Mouse (Mus musculus) liver, embryonic 13.5 days (tissue): Measurements from ENCODE around the gene Nfe2l2. TPM values are rescaled to one million over a fixed set of nuclear protein-coding genes. Genes with fewer than 3 reads are reported as not detected.

Experiments used
- ATAC-seq: fragments of 200-750 bp; cut with Nextera tagmentation; 2 replicates; pipeline ENCODE4 v1.8.0; 2017; ENCODE audit warnings: low read depth, mild to moderate bottlenecking, moderate number of reproducible peaks, moderate library complexity
- DNase-seq: peaks from one replicate; pipeline ENCODE4 v3.0.0; 2022
- H3K27ac ChIP-seq: fragments of 300-500 bp; sonication (generic); 2 replicates; pipeline ENCODE4 v1.5.1; 2015; ENCODE audit warnings: moderate library complexity, mild to moderate bottlenecking, inconsistent platforms
- H3K27me3 ChIP-seq: fragments of 300-500 bp; sonication (generic); 2 replicates; pipeline ENCODE4 v1.6.1; 2015; ENCODE audit warnings: mild to moderate bottlenecking, inconsistent platforms
- H3K36me3 ChIP-seq: fragments of 300-500 bp; sonication (generic); 2 replicates; pipeline ENCODE4 v1.6.1; 2015; ENCODE audit warnings: mild to moderate bottlenecking, inconsistent platforms
- H3K4me1 ChIP-seq: fragments of 300-500 bp; sonication (generic); replicated peaks from 2 replicates; pipeline ENCODE4 v1.6.1; 2015; ENCODE audit warnings: inconsistent platforms
- H3K4me2 ChIP-seq: fragments of 300-500 bp; sonication (generic); 2 replicates; pipeline ENCODE4 v1.6.1; 2015; ENCODE audit warnings: inconsistent platforms, mild to moderate bottlenecking, moderate library complexity
- H3K4me3 ChIP-seq: fragments of 300-500 bp; sonication (generic); replicated peaks from 2 replicates; pipeline ENCODE4 v1.5.1; 2015; ENCODE audit warnings: mild to moderate bottlenecking, inconsistent platforms
- H3K9ac ChIP-seq: fragments of 300-500 bp; sonication (generic); 2 replicates; pipeline ENCODE4 v1.6.1; 2015; ENCODE audit warnings: mild to moderate bottlenecking, inconsistent platforms
- H3K9me3 ChIP-seq: fragments of 300-500 bp; sonication (generic); replicated peaks from 2 replicates; pipeline ENCODE4 v1.6.1; 2016; ENCODE audit warnings: inconsistent platforms
- WGBS: fragments of 180-500 bp; shearing (Covaris S2); methylation state at CpG from one replicate; pipeline ENCODE4 v1.1.7; 2015; ENCODE audit not compliant: insufficient replicate concordance; 5-methylcytosine and 5-hydroxymethylcytosine counted together
- polyA plus RNA-seq: library from polyadenylated mRNA; unstranded; fragments of >200 nt; fragmentation: Nextera tagmentation; extraction: Ambion mirVana; gene quantifications from 2 replicates; pipeline ENCODE4 v1.2.1, GENCODE M21; 2015

Nfe2l2 gene
- 44.6 and 54.3 TPM in 2 replicates for polyA plus RNA-seq

GRCm38 (mm10) chr2:75704234-75705161, at the start of gene Nfe2l2:
Gene Nfe2l2, minus strand, starts transcription at chr2:75704641.
- Histone ChIP-seq H3K4me3 (peak within 1 kb of the TSS; percentile 93), H3K36me3 (peaks cover 17% of the 10 kb centered on the region), H3K9ac (peak within 1 kb of the TSS; percentile 99), H3K4me2 (peak within 1 kb of the TSS; percentile 85), H3K9me3 (peaks cover 3% of the 10 kb centered on the region; the same call in 1 of the 2 replicates), H3K27ac (peak within 1 kb of the TSS; percentile 100), H3K4me1 (peaks cover 69% of the 10 kb centered on the region), H3K27me3 (no peaks in the 10 kb centered on the region)
- DNase-seq (peak; percentile 99), ATAC-seq (peak; percentile 89)
- under 1% methylated on average over 58 of the region's 58 CpGs for WGBS

GRCm38 (mm10) chr2:75752306-75753175, 48.1 kb upstream of the Nfe2l2 start:
- no peaks in the 10 kb centered on the region for H3K36me3 ChIP-seq
- no peak for ATAC-seq
- no peaks in the 10 kb centered on the region for H3K9me3 ChIP-seq
- H3K4me2 ChIP-seq = no peak overlapping the region
- H3K4me3 ChIP-seq = no peak overlapping the region
- H3K4me1 ChIP-seq = no peaks in the 10 kb centered on the region
- WGBS = 81% methylated on average over 22 of the region's 22 CpGs
- DNase-seq = no peak
- H3K27ac ChIP-seq = no peak overlapping the region
- no peaks in the 10 kb centered on the region for H3K27me3 ChIP-seq
- no peak overlapping the region for H3K9ac ChIP-seq

- no peak for ATAC-seq
- DNase-seq = no peak
- no peaks in the 10 kb centered on the region for H3K36me3 ChIP-seq
- no peaks in the 10 kb centered on the region for H3K9me3 ChIP-seq
- no peaks in the 10 kb centered on the region for H3K4me1 ChIP-seq
- no peak overlapping the region for H3K4me2 ChIP-seq
- no peak overlapping the region for H3K9ac ChIP-seq
- H3K27me3 ChIP-seq = no peaks in the 10 kb centered on the region
- no peak overlapping the region for H3K27ac ChIP-seq
- H3K4me3 ChIP-seq = no peak overlapping the region
- 66% methylated on average over 6 of the region's 6 CpGs for WGBS
Measured at GRCm38 (mm10) chr2:75751896-75752295, 47.5 kb upstream of the Nfe2l2 start.

GRCm38 (mm10) chr2:75750869-75751268, 46.4 kb upstream of the Nfe2l2 start:
- 81% methylated on average over 10 of the region's 10 CpGs for WGBS

GRCm38 (mm10) chr2:75750043-75750718, 45.7 kb upstream of the Nfe2l2 start:
- Histone ChIP-seq H3K9me3 (no peaks in the 10 kb centered on the region), H3K27ac (no peak overlapping the region), H3K4me1 (no peaks in the 10 kb centered on the region), H3K4me2 (no peak overlapping the region), H3K36me3 (no peaks in the 10 kb centered on the region), H3K4me3 (no peak overlapping the region), H3K27me3 (no peaks in the 10 kb centered on the region), H3K9ac (no peak overlapping the region)
- DNase-seq (no peak), ATAC-seq (no peak)
- 87% methylated on average over 2 of the region's 2 CpGs for WGBS

More at GRCm38 (mm10) chr2:75750869-75751268, 46.4 kb upstream of the Nfe2l2 start:
- no peaks in the 10 kb centered on the region for H3K27me3 ChIP-seq
- no peaks in the 10 kb centered on the region for H3K9me3 ChIP-seq
- no peak for ATAC-seq
- H3K9ac ChIP-seq = no peak overlapping the region
- H3K4me1 ChIP-seq = no peaks in the 10 kb centered on the region
- no peak overlapping the region for H3K4me3 ChIP-seq
- no peak overlapping the region for H3K27ac ChIP-seq
- no peak overlapping the region for H3K4me2 ChIP-seq
- DNase-seq = no peak
- H3K36me3 ChIP-seq = no peaks in the 10 kb centered on the region

GRCm38 (mm10) chr2:75748841-75749240, 44.4 kb upstream of the Nfe2l2 start:
- H3K36me3 ChIP-seq = no peaks in the 10 kb centered on the region
- DNase-seq = no peak
- H3K9ac ChIP-seq = no peak overlapping the region
- H3K9me3 ChIP-seq = no peaks in the 10 kb centered on the region
- WGBS = 78% methylated on average over 6 of the region's 6 CpGs
- no peak overlapping the region for H3K27ac ChIP-seq
- ATAC-seq = no peak
- no peaks in the 10 kb centered on the region for H3K4me1 ChIP-seq
- no peaks in the 10 kb centered on the region for H3K27me3 ChIP-seq
- H3K4me3 ChIP-seq = no peak overlapping the region
- no peak overlapping the region for H3K4me2 ChIP-seq

- 36% methylated on average over 2 of the region's 2 CpGs for WGBS
- Histone ChIP-seq H3K27me3 (peaks cover 5% of the 10 kb centered on the region; the same call in 1 of the 2 replicates), H3K27ac (no peak overlapping the region), H3K4me2 (no peak overlapping the region), H3K9me3 (no peaks in the 10 kb centered on the region), H3K9ac (no peak overlapping the region), H3K4me1 (peaks cover 4% of the 10 kb centered on the region; the same call in 1 of the 2 replicates), H3K36me3 (no peaks in the 10 kb centered on the region), H3K4me3 (no peak overlapping the region)
- DNase-seq (no peak), ATAC-seq (no peak)
Measured at GRCm38 (mm10) chr2:75737006-75737503, 32.6 kb upstream of the Nfe2l2 start.

- Histone ChIP-seq H3K4me1 (peaks cover 14% of the 10 kb centered on the region), H3K4me3 (no peak overlapping the region), H3K9ac (no peak overlapping the region), H3K9me3 (no peaks in the 10 kb centered on the region), H3K27ac (no peak overlapping the region), H3K4me2 (no peak overlapping the region), H3K36me3 (no peaks in the 10 kb centered on the region), H3K27me3 (peaks cover 2% of the 10 kb centered on the region; the same call in 1 of the 2 replicates)
- DNase-seq (no peak), ATAC-seq (no peak)
- 69% methylated on average over 5 of the region's 5 CpGs for WGBS
Measured at GRCm38 (mm10) chr2:75734196-75734865, 29.9 kb upstream of the Nfe2l2 start.

- Histone ChIP-seq H3K27ac (no peak overlapping the region), H3K36me3 (no peaks in the 10 kb centered on the region), H3K27me3 (no peaks in the 10 kb centered on the region), H3K4me2 (no peak overlapping the region), H3K4me3 (no peak overlapping the region), H3K9ac (no peak overlapping the region), H3K9me3 (no peaks in the 10 kb centered on the region), H3K4me1 (peaks cover 14% of the 10 kb centered on the region)
- ATAC-seq (no peak), DNase-seq (no peak)
- WGBS = 58% methylated on average over 7 of the region's 7 CpGs
Measured at GRCm38 (mm10) chr2:75733177-75733576, 28.7 kb upstream of the Nfe2l2 start.

GRCm38 (mm10) chr2:75731929-75732328, 27.5 kb upstream of the Nfe2l2 start:
- no peak overlapping the region for H3K4me2 ChIP-seq
- H3K9me3 ChIP-seq = no peaks in the 10 kb centered on the region
- peaks cover 11% of the 10 kb centered on the region for H3K4me1 ChIP-seq
- ATAC-seq (no peak), DNase-seq (no peak)
- 34% methylated on average over 2 of the region's 2 CpGs for WGBS
- H3K9ac ChIP-seq = no peak overlapping the region
- no peaks in the 10 kb centered on the region for H3K36me3 ChIP-seq
- peak overlapping the region; percentile 12; the same call in 1 of the 2 replicates for H3K27ac ChIP-seq
- no peaks in the 10 kb centered on the region for H3K27me3 ChIP-seq
- H3K4me3 ChIP-seq = no peak overlapping the region
